Mouse (Mus musculus): ENCODE measurements around the gene Abhd13.

The Abhd13 gene

GRCm38 (mm10) chr8:10016252-10016651 lies 38.7 kb downstream of the Abhd13 start:
- DNase-seq (ENCODE audit: low spot score in 2 of 2): no peak

- no peak for DNase-seq (ENCODE audit: low spot score in 2 of 2)
Measured at GRCm38 (mm10) chr8:10017231-10017630, 39.7 kb downstream of the Abhd13 start.

- no peak for DNase-seq (ENCODE audit: low spot score in 2 of 2)
Measured at GRCm38 (mm10) chr8:10030320-10031060, 53.0 kb downstream of the Abhd13 start.

GRCm38 (mm10) chr8:10031177-10031576 lies 53.7 kb downstream of the Abhd13 start:
- DNase-seq (ENCODE audit: low spot score in 2 of 2): no peak

GRCm38 (mm10) chr8:10040866-10041265 lies 63.4 kb downstream of the Abhd13 start:
- no peak for DNase-seq (ENCODE audit: low spot score in 2 of 2)

Data from thymus, postnatal 10 days (tissue).